Comparison of ENCODE assay signal across 1 mouse cellular context in genomic region chr2:130634739-130635411, GRCm38 (mm10).
TF ChIP-seq lines count a peak whose summit lies in the region.

No protein-coding gene starts in this region.

TF ChIP-seq in ES-E14, 5 proteins besides CTCF, POLR2A, EP300 and RAD21:
- TF ChIP-seq CHD2 (IDR thresholded peaks at IDR 0.05; ENCODE audit: low read depth, low read length) (no peak), ZC3H11A (IDR thresholded peaks at IDR 0.05; ENCODE audit: borderline replicate concordance, low read depth, low read length) (no peak), HCFC1 (IDR thresholded peaks at IDR 0.05; ENCODE audit: borderline replicate concordance, insufficient read depth, low read length) (no peak), MAFK (IDR thresholded peaks at IDR 0.05; ENCODE audit: insufficient read depth, low read depth, low read length) (no peak), ZNF384 (IDR thresholded peaks at IDR 0.05; ENCODE audit: low read depth, low read length) (no peak)
